Mouse (Mus musculus) bone marrow macrophage, adult 2 months (primary cell): ENCODE results near the gene Asic2.

Experiments used
- CTCF ChIP-seq: IDR thresholded peaks from 2 replicates; pipeline ENCODE4 v1.5.1; 2012; ENCODE audit warnings: low read depth, mild to moderate bottlenecking, low read length, moderate library complexity
- POLR2A ChIP-seq: IDR thresholded peaks from 2 replicates; pipeline ENCODE4 v1.6.1; 2012; ENCODE audit warnings: mild to moderate bottlenecking, low read depth, low read length, borderline replicate concordance

GRCm38 (mm10) chr11:80995621-80996020 is 972.6 kb downstream of the Asic2 start:
- TF ChIP-seq POLR2A, result no peak
- TF ChIP-seq CTCF, result no peak
